Mouse (Mus musculus) embryo, embryonic 11.5 days (tissue): ENCODE measurements at regions not wholly inside any gene's neighbourhood (a gene's known extent, or its start where the extent isn't known, plus 50 kb on each side); places are given as distances from the start of the nearest gene placed in this dataset.

ENCODE experiments used
- DNase-seq: peaks from one replicate; pipeline ENCODE4 v3.0.0-alpha.2; 2012; ENCODE audit warnings: low read depth, low spot score

DNA sequence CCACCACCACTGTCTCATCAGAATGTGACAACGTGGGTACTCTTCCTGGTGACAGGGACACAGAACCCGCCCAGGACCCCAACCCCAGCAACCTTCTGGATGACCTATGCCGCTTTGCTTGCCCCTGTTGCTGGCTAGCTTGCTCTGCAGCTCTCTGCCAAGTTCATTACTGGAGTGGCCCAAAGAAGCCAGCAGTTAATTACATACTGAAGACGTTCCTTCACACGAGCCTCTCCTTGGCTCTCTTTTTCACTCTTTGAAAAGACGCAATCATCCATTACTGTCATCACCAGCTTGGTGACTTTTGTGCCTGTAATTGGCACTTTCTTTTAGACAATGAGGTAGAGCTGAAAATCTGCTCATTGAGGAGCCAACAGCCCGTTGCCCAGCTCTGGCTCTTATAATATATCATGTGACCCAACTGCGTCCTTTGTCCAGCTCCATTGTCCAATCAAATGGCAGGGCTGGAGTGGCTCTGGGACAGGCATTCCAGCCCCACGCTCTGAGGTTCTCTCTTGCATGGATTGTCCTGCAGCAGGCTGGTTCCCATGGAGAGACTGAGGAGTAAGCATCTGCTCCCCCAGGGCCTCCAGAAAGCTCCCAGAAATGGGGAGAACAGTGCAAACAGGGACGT lies 274.4 kb upstream of the Gm10131 start:
- no peak for DNase-seq

DNA sequence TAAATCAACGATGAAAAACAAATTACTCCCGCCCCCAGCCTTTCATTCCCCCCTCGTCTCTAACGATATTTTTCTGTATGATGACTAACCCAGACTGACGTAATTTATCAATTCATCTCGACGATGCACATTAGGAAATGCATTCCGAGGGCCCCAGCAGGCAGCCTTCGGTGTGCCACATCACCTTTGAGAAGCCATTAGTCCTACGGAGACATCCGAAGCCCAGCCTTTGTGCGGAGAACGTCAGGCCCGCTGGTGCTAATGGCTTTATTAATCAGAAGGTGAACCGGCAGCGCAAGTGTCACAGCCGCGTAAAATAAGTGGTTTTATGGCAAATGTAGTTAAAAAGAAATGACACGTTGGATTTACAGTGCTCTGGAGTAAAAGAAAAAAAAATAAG lies 269.1 kb upstream of the Gm10131 start:
- no peak for DNase-seq

DNA sequence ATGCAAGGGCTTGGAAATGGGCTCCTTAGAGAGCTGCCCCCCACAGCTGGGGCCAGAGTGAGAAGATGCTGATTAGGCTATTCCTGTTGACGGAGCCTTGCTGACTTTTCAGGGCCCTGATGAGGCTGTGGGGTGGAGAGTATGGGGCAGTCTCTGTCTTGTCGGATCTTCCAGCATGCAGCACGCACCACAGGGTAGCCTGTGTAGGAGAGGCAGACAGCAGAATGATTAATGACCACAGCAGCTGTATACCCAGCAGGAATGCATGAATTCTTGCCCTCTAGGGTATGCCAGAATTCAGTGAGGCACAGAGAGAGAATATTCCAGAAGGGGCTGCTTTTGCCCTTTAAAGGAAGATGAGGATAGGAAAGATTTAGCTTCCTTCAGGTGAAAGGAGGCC lies 265.6 kb upstream of the Gm10131 start:
- no peak for DNase-seq

DNA sequence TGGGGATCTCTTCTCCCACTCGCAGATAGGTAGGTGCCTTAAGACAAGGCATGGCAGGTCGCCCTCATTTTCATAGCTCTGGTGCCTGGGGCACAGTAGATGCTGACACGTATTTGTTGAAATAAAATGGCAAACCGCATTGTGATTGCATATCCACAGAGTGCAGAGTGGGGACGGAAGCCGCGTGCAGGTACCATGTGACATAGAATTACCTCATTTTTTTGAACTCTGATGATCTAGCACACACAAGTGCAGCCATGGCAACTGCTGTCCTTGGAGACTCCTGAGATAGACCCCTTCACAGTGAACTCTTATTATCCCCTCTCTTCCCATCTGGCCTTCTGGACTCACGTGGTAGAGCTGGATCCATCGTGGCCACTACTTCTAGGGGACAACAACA lies 262.7 kb upstream of the Gm10131 start:
- no peak for DNase-seq

DNA sequence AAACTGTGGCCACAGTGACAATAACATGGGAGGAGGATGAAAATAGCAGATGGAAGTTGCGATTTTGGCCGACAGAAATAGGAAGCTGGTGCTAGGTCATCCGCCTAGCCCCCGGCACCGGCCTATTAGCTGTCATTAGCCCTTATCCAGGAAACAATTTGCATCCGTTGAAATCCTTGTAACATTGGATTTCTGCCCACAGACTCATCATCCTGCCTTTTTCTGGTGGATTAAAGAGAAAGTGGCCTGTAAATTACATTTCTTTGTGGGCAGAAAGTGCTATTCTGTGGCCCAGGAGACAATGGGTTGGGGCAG lies 261.1 kb upstream of the Gm10131 start:
- DNase-seq = no peak

DNA sequence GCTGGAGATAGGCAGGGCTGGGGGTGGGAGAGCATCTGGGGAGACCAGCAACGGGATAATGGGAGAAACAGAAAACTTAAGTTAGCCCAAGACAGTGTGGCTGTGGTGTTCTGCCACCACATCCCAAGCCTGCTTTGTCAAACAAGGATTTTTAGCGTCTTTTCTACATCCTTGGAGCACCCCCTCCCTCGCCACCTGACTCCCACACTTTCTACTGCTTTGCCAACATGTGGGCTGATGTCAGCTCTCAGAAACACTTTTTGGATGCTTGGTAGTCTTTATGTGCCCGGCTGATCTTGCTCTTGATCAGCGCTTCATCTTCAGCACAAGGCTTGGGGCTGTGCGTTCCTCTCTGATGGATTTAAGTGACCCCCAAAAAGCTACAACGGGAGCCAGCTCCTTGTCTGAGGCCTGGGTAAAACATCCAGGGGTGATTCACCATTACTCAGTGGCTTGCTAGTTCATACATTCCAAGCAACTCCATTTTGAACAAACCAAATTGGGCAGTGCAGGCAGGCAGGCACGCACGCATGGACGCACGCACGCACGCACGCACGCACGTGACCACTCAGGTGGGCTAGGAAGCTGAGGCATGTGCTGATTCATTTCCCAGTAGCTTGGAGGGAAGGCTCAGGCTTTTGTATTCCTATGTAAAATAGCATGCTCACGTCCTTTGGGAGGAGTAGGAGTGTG lies 260.6 kb upstream of the Gm10131 start:
- DNase-seq = no peak

DNA sequence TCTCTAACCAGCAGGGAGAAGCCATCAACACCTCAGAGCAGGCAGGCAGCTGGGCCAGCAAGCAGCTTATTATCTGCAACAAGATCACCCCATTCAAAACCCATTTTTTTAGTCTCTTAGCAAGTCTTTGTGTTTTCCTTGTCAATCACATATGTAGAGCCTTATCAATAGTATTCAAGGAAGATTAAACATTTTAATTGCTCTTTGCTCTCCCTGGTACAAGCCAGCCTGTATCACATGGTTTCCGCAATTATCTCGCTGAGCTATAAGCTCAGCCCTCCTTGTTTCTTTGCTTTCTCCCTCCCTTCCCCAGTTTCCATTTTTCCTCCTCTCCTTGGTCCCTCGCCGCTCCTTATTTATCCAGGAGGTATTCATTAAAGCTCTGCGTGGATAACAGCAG lies 259.9 kb upstream of the Gm10131 start:
- no peak for DNase-seq

DNA sequence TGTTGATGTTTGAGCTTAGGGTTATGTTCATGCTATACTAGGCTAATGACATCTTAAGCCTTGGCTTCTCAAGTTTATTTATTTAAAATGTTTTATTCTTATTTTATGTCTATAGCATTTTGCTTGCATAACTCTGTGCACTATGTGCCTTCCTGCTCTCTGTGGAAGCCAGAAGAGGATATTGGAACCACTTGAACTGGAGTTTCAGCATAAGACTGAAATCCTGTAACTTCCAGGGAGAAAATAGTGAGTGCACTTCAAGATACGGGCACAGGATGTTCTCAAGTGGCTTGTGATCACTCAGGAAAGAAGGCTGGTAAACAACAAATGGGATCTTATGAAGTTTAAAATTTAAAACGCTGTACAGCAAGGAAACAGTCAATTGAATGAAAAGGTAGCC lies 257.0 kb upstream of the Gm10131 start:
- no peak for DNase-seq

DNA sequence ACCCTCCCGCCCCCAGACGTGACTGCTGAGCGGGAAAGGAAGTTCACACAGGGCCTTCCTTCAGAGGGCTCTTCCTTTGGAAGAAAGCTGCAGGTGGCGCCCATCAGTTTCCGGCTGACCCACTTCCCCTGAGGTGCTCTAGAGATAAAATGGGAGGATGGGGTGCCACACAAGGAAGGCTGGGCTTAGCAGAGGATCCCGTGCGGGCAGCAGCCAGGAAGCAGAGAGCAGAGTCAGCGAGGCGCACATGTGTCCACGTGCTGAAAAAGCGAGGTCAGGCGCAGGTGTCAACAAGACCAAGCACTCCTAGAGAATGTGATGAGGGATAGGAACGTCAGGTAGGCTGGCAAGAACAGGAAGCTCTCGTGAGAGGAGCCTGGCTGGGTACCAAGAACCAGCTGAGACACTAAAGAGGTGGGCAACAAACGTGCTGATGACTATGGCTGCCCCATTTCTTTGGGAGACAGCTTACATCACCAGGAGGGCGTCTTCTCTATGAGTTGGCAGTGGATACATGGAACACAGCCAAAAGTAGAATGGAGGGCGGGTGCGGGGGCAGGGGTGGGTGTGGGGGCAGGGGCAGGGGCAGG lies 253.0 kb upstream of the Gm10131 start:
- no peak for DNase-seq

DNA sequence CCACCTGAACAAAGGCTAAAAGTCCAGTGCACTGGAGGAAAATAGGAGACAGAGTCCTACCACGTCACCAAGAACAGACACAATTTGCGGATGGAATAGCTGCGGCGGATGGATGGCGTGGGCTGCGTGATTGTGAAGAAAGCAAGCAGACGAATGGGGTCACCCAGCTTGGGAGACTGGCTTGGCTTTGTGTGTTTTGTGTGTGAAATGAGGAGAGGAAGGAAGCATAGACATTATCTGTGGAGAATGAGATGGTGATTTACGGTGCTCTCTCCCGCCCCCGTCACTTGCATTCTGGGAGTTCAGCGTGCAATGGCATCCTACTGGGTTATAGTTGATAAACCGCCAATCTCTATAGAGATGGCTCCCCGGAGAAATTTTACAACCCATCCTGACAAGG lies 252.1 kb upstream of the Gm10131 start:
- peak; percentile 36 for DNase-seq

DNA sequence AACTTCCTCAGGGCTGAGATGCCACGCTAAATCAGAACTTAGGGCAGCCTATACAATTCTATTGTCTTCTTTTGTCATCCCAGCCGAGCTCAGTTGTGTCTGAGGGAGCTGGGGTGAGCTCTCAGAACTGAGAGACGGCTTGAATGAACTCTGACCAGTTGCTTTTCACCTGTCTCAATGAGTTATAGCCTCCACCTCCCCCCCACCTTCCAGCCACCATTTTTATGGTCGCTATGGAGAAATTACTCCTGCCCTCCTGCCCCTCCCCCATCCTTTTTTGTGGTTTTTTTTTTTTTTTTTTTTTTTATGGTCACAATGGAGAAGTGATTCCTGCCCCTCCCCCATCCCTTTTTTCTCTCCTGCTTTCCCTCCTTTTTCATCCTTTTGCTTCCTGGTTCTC lies 251.6 kb upstream of the Gm10131 start:
- DNase-seq = peak; percentile 43

DNA sequence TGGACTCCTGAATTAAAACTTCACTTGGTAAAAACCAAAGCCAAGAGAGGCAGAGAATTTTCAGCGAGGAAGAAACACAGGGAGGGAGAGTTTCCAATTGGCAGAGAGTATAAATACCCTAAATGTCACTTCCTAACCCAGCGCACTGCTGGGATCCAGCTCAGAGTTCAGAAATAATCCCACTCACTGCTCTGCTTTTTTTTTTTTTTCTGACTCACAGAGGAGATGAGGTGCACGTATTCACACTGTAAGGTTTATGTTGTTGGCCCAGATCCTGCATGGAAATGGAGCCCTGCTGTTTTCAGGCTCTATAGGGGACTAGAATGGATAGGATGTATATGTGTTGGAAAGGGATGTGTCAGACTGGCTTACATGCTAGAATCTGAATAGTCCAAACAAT lies 249.8 kb upstream of the Gm10131 start:
- DNase-seq = no peak

DNA sequence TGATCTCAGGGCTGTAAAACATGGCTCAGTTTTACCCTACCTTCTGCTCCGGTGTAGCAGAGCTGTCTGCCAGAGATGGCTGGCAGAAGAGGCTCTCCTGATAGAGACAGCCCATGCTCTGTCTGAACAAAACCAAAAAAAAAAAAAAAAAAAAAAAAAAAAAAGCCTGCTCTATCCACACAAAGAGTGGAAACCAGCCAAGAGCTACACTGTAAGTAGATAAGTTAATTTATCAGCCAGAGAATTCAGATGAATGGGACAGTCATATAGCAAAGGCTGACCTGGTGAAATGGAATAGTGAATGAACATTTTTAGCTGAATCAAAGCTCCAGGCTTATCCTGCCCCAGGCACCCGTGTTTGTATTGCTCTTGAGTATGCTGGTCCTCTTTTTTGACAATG lies 248.2 kb upstream of the Gm10131 start:
- no peak for DNase-seq

DNA sequence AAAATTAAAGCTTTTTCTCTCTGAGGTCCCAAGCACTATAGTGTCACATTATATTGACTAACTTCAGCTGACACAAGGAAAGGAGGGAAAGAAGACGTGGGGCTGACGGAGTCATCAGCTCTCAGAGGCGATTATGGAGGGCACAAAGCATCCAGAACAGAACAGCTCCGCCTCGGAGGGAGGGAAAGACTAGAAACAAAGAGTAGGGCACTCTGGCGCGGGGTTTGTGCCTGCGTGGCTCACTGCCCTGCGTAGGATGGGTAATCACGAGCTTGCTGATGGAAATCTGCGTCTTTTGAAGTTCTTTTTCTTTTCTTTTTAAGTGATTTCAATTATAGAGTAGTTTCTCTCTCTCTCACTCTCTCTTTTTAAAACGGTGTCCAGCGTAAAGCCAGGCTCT lies 243.5 kb upstream of the Gm10131 start:
- no peak for DNase-seq

DNA sequence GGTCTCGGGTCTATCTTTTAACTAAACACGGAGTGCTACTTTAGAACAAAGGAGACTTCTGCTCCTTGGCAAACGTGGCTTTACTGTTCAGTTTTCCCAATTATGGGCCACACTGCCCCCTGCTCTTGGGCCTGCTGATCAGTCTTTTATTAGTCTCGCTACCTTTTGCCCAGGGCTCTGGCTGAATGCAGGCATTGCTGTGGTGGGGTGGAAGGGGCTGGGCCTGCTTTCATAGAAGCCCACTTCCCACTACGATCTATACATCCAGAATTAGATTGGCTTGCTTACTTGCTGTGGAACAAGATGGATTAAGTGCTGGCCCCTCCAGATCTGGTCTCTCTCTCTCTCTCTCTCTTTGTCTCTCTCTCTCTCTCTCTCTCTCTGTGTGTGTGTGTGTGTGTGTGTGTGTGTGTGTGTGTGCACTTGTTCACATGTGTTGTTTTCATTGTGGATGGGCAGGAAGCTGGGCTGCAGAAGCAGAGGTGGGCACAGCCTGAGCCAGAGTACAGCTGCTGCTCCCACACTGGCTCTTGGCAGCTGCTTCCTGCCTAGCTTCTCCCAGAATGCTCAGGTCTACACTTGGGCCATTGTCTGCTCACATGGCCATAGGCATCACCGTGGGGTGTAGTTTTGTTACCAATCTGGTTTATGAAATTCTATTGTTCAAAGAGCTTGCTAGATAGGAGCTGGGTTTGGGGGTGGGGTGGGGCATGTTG lies 241.8 kb upstream of the Gm10131 start:
- no peak for DNase-seq

DNA sequence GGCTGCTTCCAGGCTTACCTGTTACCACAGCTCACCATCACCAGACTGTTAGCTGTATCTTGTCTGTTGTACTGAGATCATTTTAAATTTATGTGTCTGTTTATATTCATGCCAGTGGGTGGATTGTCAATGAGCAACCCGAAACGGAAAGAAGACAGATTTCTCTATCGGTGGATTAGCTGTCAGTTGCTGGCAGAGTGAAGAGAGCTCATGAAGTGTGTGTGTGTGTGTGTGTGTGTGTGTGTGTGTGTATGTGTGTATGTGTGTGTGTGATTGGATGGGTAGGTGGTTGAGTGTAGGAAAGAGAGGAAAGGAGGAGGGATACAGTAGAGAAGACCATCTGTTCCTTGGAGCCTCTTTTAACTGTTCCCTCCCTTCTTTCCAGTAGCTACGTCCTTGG lies 223.3 kb upstream of the Gm10131 start:
- DNase-seq = no peak

DNA sequence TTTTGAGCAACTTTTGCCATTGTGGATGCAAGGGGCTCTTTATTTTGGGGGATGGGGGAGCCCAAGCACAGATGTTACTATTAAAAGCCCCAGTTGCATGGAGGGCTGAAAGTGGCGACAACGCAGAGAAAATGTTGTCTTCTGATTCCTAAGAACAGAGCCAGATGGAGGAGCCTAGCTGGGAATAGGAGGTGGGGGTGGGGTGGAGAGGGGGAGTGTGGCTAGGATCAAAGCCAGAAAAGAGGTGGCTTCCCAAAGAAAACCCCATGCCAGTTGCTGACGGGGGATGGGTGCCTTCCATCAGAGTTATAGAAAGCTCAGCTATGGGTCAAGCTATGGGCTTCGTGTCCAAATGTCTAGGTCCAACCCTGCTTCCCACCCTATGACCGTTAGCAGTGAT lies 220.1 kb upstream of the Gm10131 start:
- DNase-seq = no peak

DNA sequence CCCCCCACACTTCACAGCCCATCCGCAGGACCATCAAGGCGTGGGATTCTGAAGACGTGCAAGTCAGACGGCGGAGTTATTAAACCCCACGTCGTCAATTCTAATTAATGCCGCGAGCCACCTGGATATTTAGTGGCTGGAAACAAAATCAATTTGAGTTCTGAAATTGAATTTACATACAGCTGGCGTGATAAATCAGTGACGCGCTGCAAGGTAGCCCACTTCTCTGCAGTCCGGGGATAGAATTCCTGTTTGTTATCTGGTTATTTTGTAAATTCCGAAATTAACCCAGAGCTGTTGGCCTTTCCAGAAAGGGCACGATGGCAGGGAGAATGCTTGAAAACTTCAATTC lies 215.1 kb upstream of the Gm10131 start:
- no peak for DNase-seq

DNA sequence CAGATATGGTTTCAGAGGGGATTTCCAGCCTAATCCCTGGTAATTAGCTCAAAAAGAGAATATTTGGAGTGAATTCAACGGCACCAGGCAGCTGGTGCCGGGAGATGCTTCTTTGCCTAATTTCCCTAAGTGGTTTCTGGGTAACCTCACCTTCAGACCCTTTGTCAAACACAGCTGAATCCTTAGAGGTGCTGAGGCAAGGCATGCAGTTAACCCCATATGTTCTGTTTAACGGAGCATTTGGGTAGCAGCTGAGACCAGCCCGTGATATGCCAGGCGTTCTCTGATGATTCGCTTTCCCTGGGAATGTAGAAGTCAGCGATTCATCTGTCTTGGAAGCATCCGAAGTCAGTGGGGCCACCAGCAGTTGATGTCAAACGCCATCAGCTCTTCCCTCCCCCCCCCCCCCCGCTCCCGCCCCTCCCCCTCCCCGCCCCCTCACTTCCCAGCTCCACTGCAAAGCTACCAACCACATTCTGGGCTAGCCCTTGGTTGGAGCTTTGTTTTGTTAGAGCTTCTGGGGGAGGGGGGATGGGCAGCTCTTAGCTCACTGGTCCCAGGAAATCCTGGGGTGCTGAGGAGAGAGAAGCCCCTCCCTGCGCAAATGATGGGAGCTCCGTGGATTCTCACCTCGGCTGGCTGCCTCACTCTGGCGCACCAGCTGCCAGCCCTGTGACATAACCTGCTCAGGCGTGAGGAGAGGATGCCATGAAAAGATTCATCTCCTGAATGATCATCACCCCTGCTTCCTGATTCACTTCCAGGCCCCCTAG lies 214.5 kb upstream of the Gm10131 start:
- DNase-seq = peak; percentile 29

DNA sequence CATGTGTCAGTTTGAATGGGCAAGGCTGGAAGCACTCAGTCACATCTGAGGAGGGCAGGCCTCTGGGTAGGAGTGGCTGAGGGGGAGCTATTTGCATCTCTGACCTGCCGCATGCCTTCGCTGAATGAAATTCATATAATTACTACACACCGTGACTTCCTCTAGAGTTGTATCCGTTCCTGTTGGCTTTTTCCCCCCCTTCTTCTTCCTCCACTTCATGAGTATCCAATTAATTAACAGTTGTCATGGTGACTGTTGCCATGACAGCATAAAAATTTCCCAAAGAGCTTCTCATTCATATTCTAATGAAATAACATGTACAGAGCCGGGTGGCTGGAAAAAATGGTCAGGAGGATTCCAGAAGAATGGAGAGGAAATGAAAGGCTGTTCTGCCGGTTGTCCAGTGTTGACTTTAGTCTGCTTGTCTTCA lies 208.6 kb upstream of the Gm10131 start:
- no peak for DNase-seq

DNA sequence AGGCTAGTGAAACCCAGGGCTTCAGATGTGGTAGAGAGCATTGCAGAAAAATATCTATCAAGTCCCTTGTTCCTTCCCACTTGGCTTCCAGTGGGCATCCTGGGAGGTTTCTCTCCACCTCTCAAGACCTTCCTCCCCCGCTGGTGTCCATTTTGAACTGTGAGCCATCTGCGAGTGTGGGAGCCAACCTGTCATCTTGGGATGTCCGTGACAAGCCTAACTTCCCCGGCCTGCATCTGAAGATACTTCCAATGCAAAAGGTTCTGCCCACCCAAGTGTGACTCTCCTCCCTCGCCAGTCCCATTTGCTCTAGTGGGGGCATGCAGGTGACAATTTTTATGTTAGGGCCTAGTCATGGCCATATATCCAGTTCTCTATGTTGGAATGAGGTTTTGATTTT lies 208.2 kb upstream of the Gm10131 start:
- no peak for DNase-seq

DNA sequence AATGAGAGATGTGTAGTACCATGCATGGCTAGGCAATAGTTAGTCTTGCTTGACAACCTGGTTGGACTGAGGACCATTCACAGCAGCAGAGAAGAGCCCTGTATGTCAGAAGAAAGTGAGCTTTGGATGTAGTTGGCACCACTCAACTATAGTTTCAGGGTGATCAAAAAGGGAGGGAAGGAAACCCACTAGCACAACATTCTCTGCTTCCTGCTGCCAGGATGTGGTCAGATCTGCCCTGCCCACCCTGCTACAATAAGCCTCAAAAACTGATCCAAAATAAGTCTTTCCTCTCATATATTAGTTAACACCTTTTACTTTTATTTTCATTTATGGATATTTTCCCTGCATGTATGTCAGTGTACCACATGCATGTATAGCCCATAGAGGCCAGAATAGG lies 203.7 kb upstream of the Gm10131 start:
- DNase-seq = no peak
